Mouse (Mus musculus) hindbrain, embryonic 14.5 days (tissue): ENCODE results near the gene Hnrnpa1. TPM values are rescaled to one million over a fixed set of nuclear protein-coding genes. Genes with fewer than 3 reads are reported as not detected.
A peak's percentile ranks its signal among the peaks of the same experiment; 100 is the strongest.

Source experiments
- ATAC-seq: fragments of 200-750 bp; cut with Nextera tagmentation; 2 replicates; pipeline ENCODE4 v1.8.0; 2017; ENCODE audit warnings: moderate number of reproducible peaks, mild to moderate bottlenecking, moderate TSS enrichment, moderate library complexity; ENCODE audit not compliant: low FRiP score
- DNase-seq: peaks from one replicate; pipeline ENCODE4 v3.0.0-alpha.2; 2015; ENCODE audit warnings: low spot score
- H3K27ac ChIP-seq: fragments of 300-500 bp; sonication (generic); 2 replicates; pipeline ENCODE4 v1.5.1; 2014; ENCODE audit warnings: mild to moderate bottlenecking, moderate library complexity
- H3K27me3 ChIP-seq: fragments of 300-500 bp; sonication (generic); 2 replicates; pipeline ENCODE4 v1.6.1; 2014; ENCODE audit warnings: mild to moderate bottlenecking, low read length, mixed read lengths; ENCODE audit not compliant: control insufficient read depth, insufficient read depth
- H3K36me3 ChIP-seq: fragments of 300-500 bp; sonication (generic); replicated peaks from 2 replicates; pipeline ENCODE4 v1.6.1; 2014; ENCODE audit not compliant: control insufficient read depth, insufficient read depth
- H3K4me1 ChIP-seq: fragments of 300-500 bp; sonication (generic); replicated peaks from 2 replicates; pipeline ENCODE4 v1.6.1; 2014; ENCODE audit warnings: antibody characterized with exemption, low read length, mixed read lengths; ENCODE audit not compliant: control insufficient read depth, insufficient read depth
- H3K4me2 ChIP-seq: fragments of 300-500 bp; sonication (generic); replicated peaks from 2 replicates; pipeline ENCODE4 v1.6.1; 2014; ENCODE audit warnings: mild to moderate bottlenecking, moderate library complexity
- H3K4me3 ChIP-seq: fragments of 300-500 bp; sonication (generic); replicated peaks from 2 replicates; pipeline ENCODE4 v1.5.1; 2014; ENCODE audit warnings: mild to moderate bottlenecking, low read length
- H3K9ac ChIP-seq: fragments of 300-500 bp; sonication (generic); 2 replicates; pipeline ENCODE4 v1.6.1; 2014
- H3K9me3 ChIP-seq: fragments of 300-500 bp; sonication (generic); 2 replicates; pipeline ENCODE4 v1.6.1; 2016; ENCODE audit warnings: low read length; ENCODE audit not compliant: control insufficient read depth
- WGBS: fragments of 180-500 bp; shearing (Covaris S2); extraction: QIAGEN DNeasy Blood & Tissue Kit; methylation state at CpG from one replicate; pipeline ENCODE4 v1.1.7; 2014; 5-methylcytosine and 5-hydroxymethylcytosine counted together
- microRNA counts: library from miRNA; unstranded; fragments of <30 nt; microRNA quantifications from one replicate; lab custom pipeline; 2016
- microRNA-seq: library from miRNA; unstranded; fragments of <30 nt; microRNA quantifications from one replicate; pipeline ENCODE4, GENCODE M21; 2016
- polyA plus RNA-seq: library from polyadenylated mRNA; unstranded; fragments of >200 nt; fragmentation: Nextera tagmentation; extraction: Ambion mirVana; gene quantifications from 2 replicates; pipeline ENCODE4 v1.2.1, GENCODE M21; 2014

Hnrnpa1 gene
- polyA plus RNA-seq, 1 experiment from 2014 or later: 623 TPM

DNA sequence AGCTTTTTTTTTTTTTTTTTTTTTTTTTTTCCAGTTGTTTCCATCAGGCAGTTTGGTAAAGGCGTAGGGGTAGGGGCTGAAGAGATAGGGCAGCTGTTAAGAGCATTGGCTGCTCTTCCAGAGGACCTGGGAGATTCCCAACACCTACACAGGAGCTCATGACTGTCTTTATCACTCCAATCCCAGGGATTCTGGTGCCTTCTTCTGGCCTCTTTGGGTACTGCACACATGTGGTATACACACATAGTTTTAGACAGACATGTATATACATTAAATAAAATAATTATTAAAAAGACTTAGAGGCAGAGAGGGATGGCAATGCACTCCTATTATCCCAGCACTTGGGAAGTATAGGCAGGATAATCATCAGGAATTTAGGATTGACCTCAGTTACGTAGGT lies 53.1 kb downstream of the Hnrnpa1 start:
- Histone ChIP-seq H3K4me3 (no peak overlapping the region), H3K9ac (no peak overlapping the region), H3K9me3 (no peaks in the 10 kb centered on the region), H3K27me3 (no peaks in the 10 kb centered on the region), H3K36me3 (peaks cover 48% of the 10 kb centered on the region), H3K27ac (no peak overlapping the region), H3K4me1 (peaks cover 43% of the 10 kb centered on the region), H3K4me2 (no peak overlapping the region)
- DNase-seq (no peak), ATAC-seq (no peak)
- WGBS: 98% methylated on average over 2 of the region's 2 CpGs

- Histone ChIP-seq H3K4me3 (no peak overlapping the region), H3K27me3 (no peaks in the 10 kb centered on the region), H3K9me3 (no peaks in the 10 kb centered on the region), H3K9ac (no peak overlapping the region), H3K36me3 (peaks cover 43% of the 10 kb centered on the region), H3K27ac (no peak overlapping the region), H3K4me1 (peaks cover 50% of the 10 kb centered on the region), H3K4me2 (no peak overlapping the region)
- no peak for DNase-seq
- WGBS: 91% methylated on average over 2 of the region's 2 CpGs
- ATAC-seq: no peak
Observed at GRCm38 (mm10) chr15:103294649-103295048, 54.4 kb downstream of the Hnrnpa1 start.

DNA sequence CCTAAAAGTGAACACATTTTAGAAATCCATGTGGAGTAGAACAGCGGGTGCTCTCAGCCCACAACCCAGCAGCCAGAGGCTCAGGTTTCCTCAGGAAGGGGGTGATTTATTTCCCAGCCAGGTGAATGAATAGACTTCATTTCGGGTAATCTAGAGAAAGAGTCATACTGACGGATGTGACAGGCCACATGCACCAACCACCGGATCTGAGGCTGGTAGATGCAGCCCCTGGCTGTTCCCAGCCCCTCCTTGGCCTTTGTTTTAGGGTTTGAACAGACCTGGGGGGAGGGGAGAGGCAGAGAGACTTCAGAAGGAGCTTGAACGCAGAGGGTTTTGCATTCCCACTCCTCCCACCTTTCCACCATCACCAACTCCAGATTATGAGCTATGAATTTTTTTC lies 55.6 kb downstream of the Hnrnpa1 start:
- WGBS: 10% methylated on average over 5 of the region's 5 CpGs
- DNase-seq (no peak), ATAC-seq (no peak)
- no peaks in the 10 kb centered on the region for H3K9me3 ChIP-seq
- no peak overlapping the region for H3K4me2 ChIP-seq
- H3K27ac ChIP-seq: peak overlapping the region; percentile 98
- 0 out of 2 replicates have a peak overlapping the region, but pooled peaks have one; percentile 26 for H3K9ac ChIP-seq
- H3K4me1 ChIP-seq: peaks cover 56% of the 10 kb centered on the region
- no peak overlapping the region for H3K4me3 ChIP-seq
- H3K27me3 ChIP-seq: no peaks in the 10 kb centered on the region
- peaks cover 38% of the 10 kb centered on the region for H3K36me3 ChIP-seq

MicroRNAs within 50 kb of the gene (microRNA counts, 519-probe panel; counts per million panel counts)
- microRNA mmu-miR-148b (lab: Ali Mortazavi, UCI): 5,177 counts per million, percentile 60 among the panel's probes with 10 or more counts

Small RNA genes lying within 50 kb of the gene (microRNA-seq; reads per million reads assigned to microRNA genes)
- gene Mir148b: 308 reads per million, percentile 65 among the genes with 10 or more reads in this experiment

Other genes with a start within 250 kb of the Hnrnpa1 start
- 9.2 and 22.9 TPM in 2 replicates for gene Hoxc8, start 249.8 kb upstream of the Hnrnpa1 start, polyA plus RNA-seq
- gene Hoxc6, start 242.2 kb upstream of the Hnrnpa1 start, polyA plus RNA-seq: 20.9 and 24.8 TPM in 2 replicates
- 74.9 and 90.0 TPM in 2 replicates for gene Hoxc4, start 221.5 kb upstream of the Hnrnpa1 start, polyA plus RNA-seq
- gene Smug1, start 73.3 kb upstream of the Hnrnpa1 start, polyA plus RNA-seq: 37.6 and 40.8 TPM in 2 replicates
- 153 and 171 TPM in 2 replicates for gene Cbx5, start 616 bp upstream of the Hnrnpa1 start, polyA plus RNA-seq
- gene Nfe2, start 18.0 kb downstream of the Hnrnpa1 start, polyA plus RNA-seq: 0.90 and 1.1 TPM in 2 replicates
- gene Copz1, start 32.3 kb downstream of the Hnrnpa1 start, polyA plus RNA-seq: 214 and 220 TPM in 2 replicates
- gene Gpr84, start 70.2 kb downstream of the Hnrnpa1 start, polyA plus RNA-seq: 0.12 and 0.39 TPM in 2 replicates
- gene Zfp385a, start 99.7 kb downstream of the Hnrnpa1 start, polyA plus RNA-seq: 25.7 and 25.9 TPM in 2 replicates
- gene Itga5, start 126.3 kb downstream of the Hnrnpa1 start, polyA plus RNA-seq: 7.7 and 8.1 TPM in 2 replicates
- gene Gtsf1, start 190.0 kb downstream of the Hnrnpa1 start, polyA plus RNA-seq: not detected in 2 replicates
- gene Gtsf2, start 208.0 kb downstream of the Hnrnpa1 start, polyA plus RNA-seq: not detected in 2 replicates
- gene Nckap1l, start 213.4 kb downstream of the Hnrnpa1 start, polyA plus RNA-seq: 2.0 and 2.2 TPM in 2 replicates